Mouse (Mus musculus) ovary, adult 18-20 months (tissue): Measurements from ENCODE around the gene Inpp1.
A peak's percentile ranks its signal among the peaks of the same experiment; 100 is the strongest.

Experiments used
- DNase-seq: peaks from one replicate; pipeline ENCODE4 v3.0.0; 2022; ENCODE audit warnings: low spot score, mixed read lengths

Gene Inpp1

DNA sequence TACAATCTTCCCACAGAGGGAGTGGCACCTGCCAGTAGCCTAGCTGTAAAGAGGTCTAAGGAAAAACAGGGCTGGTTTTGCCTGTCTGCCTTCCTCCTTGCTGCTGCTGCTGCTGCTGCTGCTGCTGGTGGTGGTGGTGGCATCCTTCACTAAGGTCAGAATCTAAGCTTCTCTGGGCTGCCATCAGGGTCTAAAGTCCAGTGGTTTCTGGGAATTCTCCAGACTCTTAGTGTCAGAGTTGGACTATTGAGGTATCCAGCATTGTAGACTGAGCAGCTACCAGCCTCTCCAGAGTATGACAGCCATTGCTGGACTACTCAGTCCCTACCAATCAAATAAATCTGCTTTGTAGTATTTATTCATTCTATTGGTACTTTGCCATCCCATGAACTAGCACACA, 24.8 kb downstream of the Inpp1 start:
- DNase-seq = no peak

DNA sequence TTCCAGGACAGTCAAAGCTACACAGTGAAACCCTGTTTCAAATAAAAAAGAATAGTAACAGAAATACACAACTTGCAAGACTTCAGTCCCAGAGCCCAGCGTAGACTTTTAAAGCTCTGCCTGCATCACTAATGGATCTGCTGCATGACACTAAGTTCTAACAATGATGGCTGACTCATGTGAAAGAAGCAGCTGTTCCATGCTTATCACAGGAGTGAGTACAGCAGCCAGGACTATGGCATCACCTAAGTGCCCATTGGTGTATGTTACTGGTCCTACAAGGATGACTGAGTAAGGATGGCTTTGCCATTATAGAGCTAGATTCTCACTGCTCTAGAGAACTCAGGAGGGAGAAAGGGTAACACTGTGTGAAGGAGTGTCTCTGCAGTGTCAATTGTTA, 30.2 kb downstream of the Inpp1 start:
- no peak for DNase-seq

GRCm38 (mm10) chr1:52765176-52766111, 52.0 kb downstream of the Inpp1 start:
- DNase-seq = peak; percentile 23

- no peak for DNase-seq
Observed at GRCm38 (mm10) chr1:52763894-52764809, 53.3 kb downstream of the Inpp1 start.

DNA sequence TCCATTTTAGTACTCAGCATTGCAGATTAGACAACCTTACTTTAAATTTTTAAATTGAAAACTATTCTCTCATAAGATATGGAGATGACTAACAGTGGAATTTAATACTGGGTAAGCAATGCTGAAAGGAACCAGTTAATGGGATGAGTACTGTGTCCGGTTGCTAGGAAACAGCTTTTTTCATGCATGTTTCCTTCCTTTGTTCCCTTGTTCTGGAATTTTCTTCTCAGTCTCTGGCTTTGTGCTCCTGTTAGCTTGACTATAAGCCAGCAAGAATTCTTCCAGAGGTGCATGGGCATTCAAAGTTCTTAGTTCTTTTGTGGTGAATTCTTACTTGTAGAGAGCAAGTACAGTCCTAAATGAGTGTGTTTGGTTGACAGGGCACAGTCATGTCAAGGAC, 59.3 kb downstream of the Inpp1 start:
- DNase-seq = no peak

- DNase-seq = no peak
Observed at GRCm38 (mm10) chr1:52754331-52754730, 63.2 kb downstream of the Inpp1 start.

GRCm38 (mm10) chr1:52753828-52754227, 63.7 kb downstream of the Inpp1 start:
- DNase-seq = no peak

DNA sequence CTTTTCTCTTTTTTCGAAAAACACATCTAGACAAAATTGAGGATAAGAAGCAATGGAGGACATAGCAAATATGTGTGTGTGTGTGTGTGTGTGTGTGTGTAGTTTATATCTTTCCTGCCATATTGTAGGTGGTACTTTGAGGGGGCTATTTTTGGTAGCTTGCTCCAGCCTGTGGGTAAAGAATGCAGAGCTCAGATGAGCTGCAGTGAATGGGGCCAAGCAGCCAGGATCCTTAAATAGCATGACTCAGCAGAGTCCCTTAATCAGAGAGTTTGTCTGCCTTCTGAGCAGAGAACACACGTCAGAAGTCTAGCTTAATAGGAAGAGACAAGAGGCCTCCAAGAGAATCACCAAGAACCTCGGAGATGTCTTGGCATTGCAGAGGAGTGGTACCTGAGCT, 64.8 kb downstream of the Inpp1 start:
- no peak for DNase-seq

- no peak for DNase-seq
Observed at GRCm38 (mm10) chr1:52751634-52752033, 65.9 kb downstream of the Inpp1 start.

GRCm38 (mm10) chr1:52749978-52750377, 67.5 kb downstream of the Inpp1 start:
- DNase-seq = no peak

DNA sequence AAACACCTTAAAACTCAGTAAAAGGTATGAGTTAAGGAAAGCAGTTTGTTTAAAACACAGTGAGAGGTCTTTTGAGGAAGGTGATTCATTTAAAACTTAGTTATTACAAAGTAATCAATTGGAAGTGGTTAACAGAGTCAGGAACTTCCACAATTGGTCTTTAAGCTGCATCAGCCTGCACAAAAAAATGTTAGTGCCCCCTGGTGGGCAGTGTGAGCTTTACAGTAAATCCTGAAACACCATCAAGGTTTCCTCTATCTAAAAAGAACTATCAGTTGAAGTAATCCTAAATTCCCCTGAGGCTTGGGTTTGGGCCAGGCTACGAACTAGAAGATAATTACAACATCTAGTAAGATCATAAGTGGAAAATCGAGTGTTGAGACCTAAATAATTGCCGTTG, 69.2 kb downstream of the Inpp1 start:
- DNase-seq = no peak

DNA sequence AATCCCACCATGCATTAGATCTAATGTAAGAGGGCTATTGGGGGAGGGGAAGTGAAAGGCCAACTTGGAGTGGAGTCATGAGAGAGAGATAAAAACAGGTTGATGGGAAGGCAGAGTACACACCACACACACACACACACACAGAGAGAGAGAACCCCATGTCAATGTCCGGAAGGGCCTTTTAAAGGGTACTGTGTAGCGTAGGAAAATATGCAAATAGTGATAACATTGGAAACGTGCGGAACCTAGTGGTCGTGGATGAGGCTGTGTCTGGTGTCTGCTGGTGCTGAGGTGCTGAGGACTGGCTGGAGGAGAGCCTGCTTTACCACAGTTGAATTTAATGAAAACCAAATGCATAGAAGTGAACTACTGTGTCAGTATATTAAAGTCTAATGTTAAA, 74.9 kb downstream of the Inpp1 start:
- DNase-seq = no peak
